ENCODE assay signal across 12 mouse cellular contexts in genomic region chr11:75415096-75415495, GRCm38 (mm10). TPM values are rescaled to one million over a fixed set of nuclear protein-coding genes. Genes with fewer than 3 reads are reported as not detected.
DNase-seq lines count a peak whose midpoint lies in the region; TF ChIP-seq lines count a peak whose summit lies in the region.
"Had no signal": no experiment of that assay in that cellular context is flagged by ENCODE, and none has a peak within 500 bp of the region (broad histone marks: within the 10 kb centered on the region; RNA-seq: fewer than 3 reads in every experiment).

No protein-coding gene starts in this region.

- no peaks in the 10 kb centered on the region for H3K27me3 ChIP-seq in thymus, adult 2 months (ENCODE audit: control insufficient read depth, insufficient read depth, low read length)
- peaks cover 7% of the 10 kb centered on the region for H3K27me3 ChIP-seq in megakaryocyte, embryonic 14.5 days (replicated peaks)
- H3K27me3 ChIP-seq: limb, embryonic 12.5 days had no signal

- H3K36me3 ChIP-seq in thymus, adult 2 months (ENCODE audit: control insufficient read depth, insufficient read depth, low read length), result no peaks in the 10 kb centered on the region
- no peaks in the 10 kb centered on the region for H3K36me3 ChIP-seq in megakaryocyte, embryonic 14.5 days (replicated peaks; ENCODE audit: low read length)

- H3K4me1 ChIP-seq in thymus, adult 2 months (replicated peaks; ENCODE audit: control insufficient read depth, insufficient read depth, low read length), result peaks cover 41% of the 10 kb centered on the region
- H3K4me1 ChIP-seq in megakaryocyte, embryonic 14.5 days, result peaks cover 63% of the 10 kb centered on the region
- H3K4me1 ChIP-seq: limb, embryonic 12.5 days had no signal

- TF ChIP-seq POLR2A in thymus, adult 2 months (IDR thresholded peaks at IDR 0.05; ENCODE audit: control insufficient read depth, extremely low read depth, insufficient read depth, low read length, poor library complexity), result 0 out of 2 replicates have a peak, but pooled peaks have one; percentile 8

- no peaks in the 10 kb centered on the region for H3K9me3 ChIP-seq in megakaryocyte, embryonic 14.5 days
- H3K9me3 ChIP-seq: limb, embryonic 12.5 days had no signal

- H3K4me3 ChIP-seq in layer of hippocampus, adult 2 months, result no peak overlapping the region
- no peak overlapping the region for H3K4me3 ChIP-seq in thymus, adult 2 months (ENCODE audit: control insufficient read depth, insufficient read depth, low read length)
- H3K4me3 ChIP-seq in megakaryocyte, embryonic 14.5 days (replicated peaks), result peak overlapping the region; percentile 42
- H3K4me3 ChIP-seq: erythroblast, embryonic 14.5 days; limb, embryonic 12.5 days had no signal

- DNase-seq in layer of hippocampus, adult 11-12 months (ENCODE audit: low spot score), result peak; percentile 46
- no peak for DNase-seq in layer of hippocampus, adult 2 months (ENCODE audit: low spot score in 2 of 2)
- DNase-seq in thymus, adult 2 months, result peak; percentile 34
- DNase-seq in thymus, adult 18-20 months, result no peak
- DNase-seq in kidney, adult 18-20 months, result no peak
- no peak for DNase-seq in gastrocnemius, adult 18-20 months (ENCODE audit: low spot score)
- no peak for DNase-seq in embryo, embryonic 11 days
- DNase-seq: kidney, adult 2 months had no signal

- H3K27ac ChIP-seq in layer of hippocampus, adult 2 months, result no peak overlapping the region
- no peak overlapping the region for H3K27ac ChIP-seq in thymus, adult 2 months (ENCODE audit: control insufficient read depth, insufficient read depth, low read length)
- H3K27ac ChIP-seq: limb, embryonic 12.5 days had no signal

- no peak for TF ChIP-seq CTCF in layer of hippocampus, adult 2 months (conservative IDR thresholded peaks at IDR 0.05)
- no peak for TF ChIP-seq CTCF in thymus, adult 2 months (IDR thresholded peaks at IDR 0.05; ENCODE audit: borderline replicate concordance, control insufficient read depth, extremely low read depth, insufficient read depth, low read length, poor library complexity)

- WGBS in thymus, adult 2 months, result 7% methylated on average over 7 of the region's 7 CpGs

RNA-seq across cellular contexts. Expression of gene Serpinf1, which starts 7.4 kb away (rescaled TPM):
- total RNA-seq in layer of hippocampus, adult 2 months (2021), result 10 to 100 TPM; 14.0 to 15.6 TPM
- polyA plus RNA-seq in thymus, adult 2 months (2012; rRNA removed), result 43.4 and 46.7 TPM in 2 replicates
- polyA plus RNA-seq in megakaryocyte, embryonic 14.5 days (2012; ENCODE audit: insufficient read depth, low replicate concordance), result 2.5 TPM in 1 of 2 replicates, not detected in the other
- 10 to 100 TPM; 50.2 to 64.1 TPM for total RNA-seq in gastrocnemius, adult 18-20 months (2021)

RNA-seq across cellular contexts. Expression of gene Serpinf2, which starts 24.3 kb away (rescaled TPM):
- total RNA-seq in layer of hippocampus, adult 2 months (2021), result under 1 TPM; 0.38 to 0.52 TPM
- 1.4 and 3.1 TPM in 2 replicates for polyA plus RNA-seq in thymus, adult 2 months (2012; rRNA removed)
- polyA plus RNA-seq in megakaryocyte, embryonic 14.5 days (2012; ENCODE audit: insufficient read depth, low replicate concordance), result not detected in 2 replicates
- under 1 TPM in 1 of 2 experiments, not detected in 1; 0.36 TPM for total RNA-seq in gastrocnemius, adult 18-20 months (2021)
- total RNA-seq: midbrain, postnatal 0 days had no signal
- polyA plus RNA-seq: midbrain, postnatal 0 days had no signal

RNA-seq across cellular contexts. Expression of gene Wdr81, which starts 39.4 kb away (rescaled TPM):
- total RNA-seq in layer of hippocampus, adult 2 months (2021), result 10 to 100 TPM; 23.4 to 23.7 TPM
- polyA plus RNA-seq in thymus, adult 2 months (2012; rRNA removed), result 52.1 and 53.7 TPM in 2 replicates
- polyA plus RNA-seq in megakaryocyte, embryonic 14.5 days (2012; ENCODE audit: insufficient read depth, low replicate concordance), result 10.8 and 12.0 TPM in 2 replicates
- total RNA-seq in gastrocnemius, adult 18-20 months (2021), result 1 to 10 TPM; 4.5 to 5.5 TPM

RNA-seq across cellular contexts. Expression of gene Tlcd2, which starts 46.4 kb away (rescaled TPM):
- total RNA-seq in layer of hippocampus, adult 2 months (2021), result under 1 TPM in 1 of 2 experiments, not detected in 1; 0.56 TPM
- 13.0 and 14.4 TPM in 2 replicates for polyA plus RNA-seq in thymus, adult 2 months (2012; rRNA removed)
- polyA plus RNA-seq in megakaryocyte, embryonic 14.5 days (2012; ENCODE audit: insufficient read depth, low replicate concordance), result 1.7 TPM in 1 of 2 replicates, not detected in the other
- 1 to 10 TPM; 2.6 to 2.9 TPM for total RNA-seq in gastrocnemius, adult 18-20 months (2021)

Comparison
In these comparisons a context has a peak if more than half of its experiments do, and no peak if none do; other contexts are left out.
1. DNase-seq: peak in layer of hippocampus, adult 11-12 months (single experiment) and thymus, adult 2 months (single experiment); none in layer of hippocampus, adult 2 months (0 of 2), thymus, adult 18-20 months (0 of 2), kidney, adult 18-20 months (single experiment), gastrocnemius, adult 18-20 months (single experiment) and embryo, embryonic 11 days (single experiment).